Mouse (Mus musculus) embryo, embryonic 10 days (tissue): ENCODE measurements around the gene Olfr175-ps1.

ENCODE experiments used
- DNase-seq: peaks from one replicate; pipeline ENCODE4 v3.0.0-alpha.2; 2015; ENCODE audit warnings: low spot score

The Olfr175-ps1 gene

DNA sequence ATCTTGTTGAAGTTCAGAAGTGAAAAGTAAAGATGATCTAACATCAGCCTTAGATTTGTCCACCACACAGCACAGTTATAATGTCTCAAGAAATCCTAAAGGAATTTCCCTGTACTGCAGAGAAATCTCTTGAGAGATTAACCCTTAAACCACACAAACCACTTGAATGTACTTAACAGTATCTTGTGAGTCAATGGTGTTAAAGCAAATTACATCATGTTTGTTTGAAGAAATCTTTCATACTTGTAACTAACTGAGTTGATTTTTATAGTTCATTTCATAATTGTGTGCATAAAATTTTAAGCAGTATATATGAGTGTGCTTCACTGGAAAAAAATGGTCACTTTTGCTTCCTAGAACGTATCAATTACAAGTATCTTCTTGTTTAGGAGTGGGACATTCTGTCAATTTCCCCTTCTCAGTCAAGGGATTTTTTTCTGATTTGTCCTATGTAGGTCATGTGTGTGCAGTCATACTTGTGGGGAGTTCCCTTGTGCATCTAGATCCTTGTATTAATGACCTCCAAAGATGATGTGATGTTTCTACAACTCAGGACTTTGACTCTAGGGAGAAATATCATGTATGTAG lies at the start of gene Olfr175-ps1:
Gene Olfr175-ps1 (minus strand): TSS at position 51 of the 588 bp plus-strand sequence.
- DNase-seq, result no peak

DNA sequence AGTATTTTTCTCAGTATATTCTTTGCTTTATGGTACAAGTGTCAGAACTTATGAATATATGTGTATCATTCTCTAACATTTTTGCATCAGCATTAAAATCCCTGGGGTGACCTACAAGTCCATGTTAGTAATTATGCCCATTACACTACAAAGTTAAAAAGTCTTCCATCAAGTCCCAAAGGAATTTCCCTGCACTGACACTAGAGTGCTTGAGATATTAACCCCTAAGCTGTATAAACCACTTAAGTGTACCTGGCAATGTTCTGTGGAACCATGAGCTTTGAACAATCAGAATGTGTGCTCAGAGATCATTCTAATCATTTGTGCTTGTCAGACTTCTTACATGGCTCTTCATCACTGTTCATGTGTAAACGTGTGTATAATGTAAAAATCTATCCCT lies 48.1 kb upstream of the Olfr175-ps1 start, which contains the start of gene Olfr177:
Gene Olfr177 (minus strand): TSS at position 101 of the 400 bp plus-strand sequence.
- no peak for DNase-seq

DNA sequence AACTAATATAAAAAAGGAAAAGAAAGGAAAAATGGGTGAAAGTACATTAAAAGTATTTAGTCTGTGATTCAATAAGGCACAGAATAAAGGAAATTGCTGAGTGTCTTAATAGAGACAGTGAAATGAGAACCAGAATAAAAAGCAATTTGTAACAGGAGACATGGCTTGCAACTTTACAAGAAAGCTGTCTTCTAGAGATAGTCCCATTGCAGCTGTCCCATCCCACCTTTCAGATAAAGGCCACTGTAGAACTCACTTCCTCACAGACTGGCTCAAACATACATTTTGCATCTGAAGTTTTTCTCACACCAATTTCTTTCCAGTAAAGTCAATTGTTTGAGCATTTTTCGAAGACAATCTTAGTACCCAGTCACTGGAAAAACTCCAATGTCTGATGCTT lies 34.9 kb upstream of the Olfr175-ps1 start:
- DNase-seq, result no peak

DNA sequence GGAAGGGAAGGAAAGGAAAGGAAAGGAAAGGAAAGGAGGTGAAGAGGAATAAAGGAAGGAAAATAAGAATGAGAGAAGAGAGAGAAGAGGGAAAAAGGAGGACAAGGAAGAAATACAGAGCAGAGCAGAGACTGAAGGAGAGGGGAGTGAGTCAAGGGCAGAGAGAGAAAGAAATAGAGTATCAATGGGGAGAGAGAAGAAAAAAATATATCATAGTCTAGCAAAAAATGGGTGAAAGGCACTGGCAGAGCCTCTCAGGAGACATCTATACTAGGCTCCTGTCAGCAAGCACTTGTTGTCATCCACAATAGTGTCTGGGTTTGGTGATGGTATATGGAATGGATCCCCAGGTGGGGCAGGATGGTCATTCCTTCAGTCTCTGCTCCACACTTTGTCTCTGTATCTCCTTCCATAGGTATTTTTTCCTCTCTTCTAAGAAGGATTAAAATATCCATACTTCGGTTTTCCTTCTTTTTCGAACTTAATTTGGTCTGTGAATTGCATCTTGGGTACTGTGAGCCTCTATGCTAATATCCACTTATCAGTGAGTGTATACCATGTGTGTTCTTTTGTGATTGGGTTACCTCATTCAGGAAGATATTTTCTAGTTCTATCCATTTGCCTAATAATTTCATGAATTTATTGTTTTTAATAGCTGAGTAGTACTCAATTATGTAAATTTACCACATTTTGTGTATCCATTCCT lies 33.6 kb upstream of the Olfr175-ps1 start:
- DNase-seq, result no peak

DNA sequence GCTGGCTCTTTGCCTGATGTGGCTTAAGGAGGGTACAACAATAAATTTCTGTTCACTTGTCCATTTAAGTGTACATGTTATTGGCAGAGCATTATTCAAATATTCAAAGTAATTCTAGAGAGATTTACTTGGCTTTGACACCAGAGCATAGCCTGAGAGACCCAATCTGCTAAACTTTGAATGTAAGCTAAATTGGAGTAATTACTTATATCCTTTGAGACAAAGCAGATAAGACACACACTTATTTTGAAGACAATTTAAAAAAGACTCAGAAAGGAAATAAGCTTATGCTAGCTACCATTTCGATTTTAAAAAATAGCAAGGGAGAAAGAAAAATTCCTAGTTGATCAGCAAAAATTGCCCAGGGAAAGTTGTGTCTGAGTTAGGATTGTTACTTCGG lies 26.4 kb downstream of the Olfr175-ps1 start, which contains the start of gene Olfr173:
Gene Olfr173 (minus strand): TSS at position 101 of the 400 bp plus-strand sequence.
- DNase-seq, result no peak
